Mouse (Mus musculus): ENCODE measurements around the gene Col1a2.

DNA sequence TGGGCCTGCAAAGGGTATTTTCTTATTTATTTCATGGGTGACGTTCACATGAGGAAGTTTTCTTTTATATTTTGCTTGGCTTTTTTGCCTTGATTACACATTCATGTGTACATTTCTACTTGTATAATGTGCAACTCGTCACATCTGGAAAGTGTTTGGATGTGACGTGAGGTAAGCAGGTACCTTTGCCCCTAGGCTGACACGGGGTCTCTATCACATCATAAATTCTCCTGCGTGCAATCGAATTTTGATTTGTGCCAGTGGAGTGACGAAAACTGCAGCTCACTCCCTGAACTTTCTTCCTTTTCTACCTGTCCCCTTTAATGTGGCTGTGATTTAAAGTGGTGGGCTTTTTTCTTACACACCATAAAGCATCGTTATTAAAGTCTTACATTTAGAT is 52.5 kb downstream of the Col1a2 start:
- TF ChIP-seq MEF2A (IDR thresholded peaks at IDR 0.05; ENCODE audit: extremely low read depth, insufficient replicate concordance, low read depth, low read length, poor library complexity, severe bottlenecking) (no peak), CTCF (IDR thresholded peaks at IDR 0.05 in 2 of 3, conservative IDR thresholded peaks at IDR 0.05 in 1 of 3; ENCODE audit: control insufficient read depth in 1 of 3, insufficient read depth in 1 of 3, low read depth in 2 of 3, low read length in 3 of 3, poor library complexity in 1 of 3, severe bottlenecking in 1 of 3) (no peak), SIN3A (IDR thresholded peaks at IDR 0.05; ENCODE audit: low read length) (no peak)

Data from MEL (cell line).